Mouse (Mus musculus) adrenal gland, adult 2 months (tissue): ENCODE measurements around the gene Zfp850. TPM values are rescaled to one million over a fixed set of nuclear protein-coding genes. Genes with fewer than 3 reads are reported as not detected.
"Not testable (repeated sequence)": the region's sequence is repeated elsewhere in the genome, so short reads cannot be mapped to it uniquely, and the experiment has no call there.

Experiments used
- DNase-seq: peaks from one replicate; pipeline ENCODE4 v3.0.0; 2021
- long read RNA-seq: library from polyadenylated mRNA; stranded (forward); transcript quantifications from one replicate; pipeline ENCODE4 v2.0.0, GENCODE M21; 2021
- polyA plus RNA-seq: library from polyadenylated mRNA; depleted of rRNA; stranded (reverse); fragments of >200 nt; gene quantifications from 2 replicates; pipeline ENCODE4 v1.2.3, GENCODE M21; 2012; rRNA removed
- total RNA-seq, 2 experiments: library from RNA; stranded (reverse); gene quantifications; 2 replicates each; pipeline ENCODE4 v1.2.3; 2021

Zfp850 gene
- total RNA-seq = 1 to 10 TPM; 1.7 to 2.7 TPM
- polyA plus RNA-seq = 0.15 and 0.22 TPM in 2 replicates
- long read RNA-seq, partial matches to known transcripts = 0 of 3 reads
- long read RNA-seq, other reads (novel, unspliced or antisense) = 3 of 3 reads

GRCm38 (mm10) chr7:28013549-28014444, at the start of gene Zfp850:
Gene Zfp850 (minus strand): TSS chr7:28014115.
- peak; percentile 89 for DNase-seq

DNA sequence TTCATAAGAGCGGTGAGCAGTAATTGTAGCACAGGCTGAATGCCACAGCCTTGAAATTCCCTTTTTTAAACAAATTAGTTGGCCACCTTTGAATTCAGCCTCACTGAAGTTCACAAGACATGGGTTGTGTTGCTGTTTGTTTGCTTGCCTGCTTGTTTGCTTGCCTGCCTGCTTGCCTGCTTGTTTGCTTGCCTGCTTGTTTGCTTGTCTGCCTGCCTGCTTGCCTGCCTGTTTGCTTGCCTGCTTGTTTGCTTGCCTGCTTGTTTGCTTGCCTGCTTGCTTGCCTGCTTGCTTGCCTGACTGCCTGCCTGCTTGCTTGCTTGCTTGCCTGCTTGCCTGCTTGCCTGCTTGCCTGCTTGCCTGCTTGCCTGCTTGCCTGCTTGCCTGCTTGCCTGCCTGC, 46.1 kb upstream of the Zfp850 start:
- no peak for DNase-seq

GRCm38 (mm10) chr7:28053046-28053930, 39.4 kb upstream of the Zfp850 start:
- DNase-seq = no peak

- no peak for DNase-seq
Measured at GRCm38 (mm10) chr7:28050584-28050983, 36.7 kb upstream of the Zfp850 start.

GRCm38 (mm10) chr7:28049476-28050409, 35.8 kb upstream of the Zfp850 start, which contains the start of gene Psmc4:
Gene Psmc4 (minus strand): TSS chr7:28050101.
- peak; percentile 98 for DNase-seq

DNA sequence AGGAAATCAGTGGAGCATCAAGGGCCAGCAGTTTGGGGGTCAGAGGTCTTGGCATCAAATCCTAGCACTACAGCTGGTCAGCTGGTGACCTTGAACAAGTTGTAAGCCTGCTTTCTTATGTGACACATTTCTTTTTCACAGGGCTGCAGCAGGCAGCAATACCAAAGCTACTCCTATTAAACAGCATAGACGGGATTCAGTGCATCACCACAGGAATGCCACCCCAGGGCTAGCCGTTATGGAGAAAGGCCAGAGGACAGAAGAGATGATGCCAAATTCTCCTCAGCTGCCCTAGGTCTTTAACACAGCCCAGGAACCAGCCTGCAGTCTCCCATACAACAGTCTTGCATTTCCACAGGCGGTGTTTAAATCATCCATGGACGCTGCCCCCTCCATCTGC, 30.6 kb upstream of the Zfp850 start:
- DNase-seq = no peak

DNA sequence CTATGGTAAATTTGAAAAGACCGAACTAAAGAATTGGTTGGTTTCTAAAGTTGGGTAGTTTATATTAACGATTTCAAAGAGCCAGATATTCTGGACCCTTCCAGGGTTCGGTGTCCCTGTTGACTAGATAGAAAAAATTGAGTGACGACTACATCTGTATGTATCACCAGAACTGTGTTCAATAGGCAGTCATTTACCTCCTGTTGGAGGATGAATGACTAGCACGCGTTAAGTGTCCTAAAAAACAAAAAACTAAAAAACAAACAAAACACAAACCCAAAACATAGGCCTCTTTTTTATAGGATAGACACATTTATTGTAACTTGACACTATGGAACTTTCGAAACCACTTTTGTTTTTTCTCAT, 513 bp upstream of the Zfp850 start:
- no peak for DNase-seq

- DNase-seq = no peak
Measured at GRCm38 (mm10) chr7:28010271-28010670, 3.6 kb downstream of the Zfp850 start.

GRCm38 (mm10) chr7:27982197-27982596, 31.7 kb downstream of the Zfp850 start:
- DNase-seq = no peak

GRCm38 (mm10) chr7:27978683-27979528, 35.0 kb downstream of the Zfp850 start, which contains the start of gene Zfp780b:
Gene Zfp780b (minus strand): TSS chr7:27979171.
- peak; percentile 85 for DNase-seq

GRCm38 (mm10) chr7:27949451-27949850, 64.5 kb downstream of the Zfp850 start:
- not testable (repeated sequence) for DNase-seq

DNA sequence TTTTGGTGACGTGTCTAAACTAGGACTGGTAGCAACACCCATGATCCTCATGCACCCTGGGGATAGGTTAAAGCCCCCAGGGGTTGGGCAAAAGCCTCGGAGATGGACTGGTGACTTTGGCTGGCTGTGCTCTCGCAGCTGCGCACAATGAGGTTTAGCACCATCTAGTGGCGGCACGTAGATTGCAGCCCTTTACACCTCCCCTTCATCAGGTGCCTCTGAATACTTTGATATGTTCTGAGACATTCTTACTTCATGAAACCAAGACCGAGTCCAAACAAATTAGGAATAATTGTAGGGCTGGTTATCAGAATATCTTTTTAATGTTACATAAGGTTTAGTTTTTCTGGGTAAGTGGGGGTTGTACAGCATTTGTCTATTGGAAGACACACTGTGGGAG, 72.0 kb downstream of the Zfp850 start:
- DNase-seq = peak; percentile 10

Other genes with a start within 250 kb of the Zfp850 start
- gene Zfp626, start 206.9 kb downstream of the Zfp850 start, total RNA-seq = 1 to 10 TPM; 5.4 to 7.6 TPM
- gene Zfp626, start 206.9 kb downstream of the Zfp850 start, polyA plus RNA-seq = 0.11 and 0.15 TPM in 2 replicates
- gene Zfp59, start 175.5 kb downstream of the Zfp850 start, total RNA-seq = 1 to 10 TPM; 3.1 to 3.8 TPM
- 0.15 and 0.22 TPM in 2 replicates for gene Zfp59, start 175.5 kb downstream of the Zfp850 start, polyA plus RNA-seq
- 1 to 10 TPM; 4.1 to 4.2 TPM for gene Zfp607a, start 156.6 kb downstream of the Zfp850 start, total RNA-seq
- gene Zfp607a, start 156.6 kb downstream of the Zfp850 start, polyA plus RNA-seq = 0.12 and 0.22 TPM in 2 replicates
- gene Zfp974, start 84.7 kb downstream of the Zfp850 start, total RNA-seq = 10 to 100 TPM; 10.9 to 11.4 TPM
- gene Zfp974, start 84.7 kb downstream of the Zfp850 start, polyA plus RNA-seq = 0.39 and 0.67 TPM in 2 replicates
- gene Zfp780b, start 34.9 kb downstream of the Zfp850 start, total RNA-seq = 1 to 10 TPM; 9.4 to 9.5 TPM
- 0.36 and 0.55 TPM in 2 replicates for gene Zfp780b, start 34.9 kb downstream of the Zfp850 start, polyA plus RNA-seq
- 100 to 1,000 TPM; 174 to 178 TPM for gene Psmc4, start 36.0 kb upstream of the Zfp850 start, total RNA-seq
- 89.5 and 89.9 TPM in 2 replicates for gene Psmc4, start 36.0 kb upstream of the Zfp850 start, polyA plus RNA-seq
- not detected for gene Fcgbp, start 57.1 kb upstream of the Zfp850 start, total RNA-seq
- 0.04 and 0.07 TPM in 2 replicates for gene Fcgbp, start 57.1 kb upstream of the Zfp850 start, polyA plus RNA-seq
- gene 9530053A07Rik, start 115.4 kb upstream of the Zfp850 start, total RNA-seq = not detected
- gene 9530053A07Rik, start 115.4 kb upstream of the Zfp850 start, polyA plus RNA-seq = 0.01 TPM in 1 of 2 replicates, not detected in the other
- 100 to 1,000 TPM in 1 of 2 experiments, 10 to 100 TPM in 1; 99.5 to 104 TPM for gene Fbl, start 155.6 kb upstream of the Zfp850 start, total RNA-seq
- gene Fbl, start 155.6 kb upstream of the Zfp850 start, polyA plus RNA-seq = 27.2 and 34.7 TPM in 2 replicates
- 10 to 100 TPM; 25.5 to 33.4 TPM for gene Dyrk1b, start 165.4 kb upstream of the Zfp850 start, total RNA-seq
- gene Dyrk1b, start 165.4 kb upstream of the Zfp850 start, polyA plus RNA-seq = 104 and 107 TPM in 2 replicates